Mouse (Mus musculus) stomach, embryonic 14.5 days (tissue): ENCODE data around the gene Gm16427. TPM values are rescaled to one million over a fixed set of nuclear protein-coding genes. Genes with fewer than 3 reads are reported as not detected.
"Not testable (repeated sequence)": the region's sequence is repeated elsewhere in the genome, so short reads cannot be mapped to it uniquely, and the experiment has no call there.

Source experiments
- ATAC-seq: fragments of 200-750 bp; cut with Nextera tagmentation; 2 replicates; pipeline ENCODE4 v1.8.0; 2017; ENCODE audit warnings: low read depth, moderate TSS enrichment; ENCODE audit not compliant: insufficient number of reproducible peaks, insufficient read depth, low FRiP score
- H3K27ac ChIP-seq: fragments of 300-500 bp; sonication (generic); 2 replicates; pipeline ENCODE4 v1.5.1; 2014; ENCODE audit warnings: mild to moderate bottlenecking, low read length, moderate library complexity, mixed read lengths
- H3K27me3 ChIP-seq: fragments of 300-500 bp; sonication (generic); 2 replicates; pipeline ENCODE4 v1.6.1; 2014; ENCODE audit warnings: low read length, control low read depth, mixed read lengths; ENCODE audit not compliant: control insufficient read depth, insufficient read depth
- H3K36me3 ChIP-seq: fragments of 300-500 bp; sonication (generic); 2 replicates; pipeline ENCODE4 v1.6.1; 2014; ENCODE audit warnings: mild to moderate bottlenecking, control low read depth, low read length, moderate library complexity, mixed read lengths; ENCODE audit not compliant: control insufficient read depth, insufficient read depth
- H3K4me1 ChIP-seq: fragments of 300-500 bp; sonication (generic); 2 replicates; pipeline ENCODE4 v1.6.1; 2014; ENCODE audit warnings: low read length, control low read depth, mixed read lengths; ENCODE audit not compliant: control insufficient read depth, insufficient read depth
- H3K4me2 ChIP-seq: fragments of 300-500 bp; sonication (generic); replicated peaks from 2 replicates; pipeline ENCODE4 v1.6.1; 2014; ENCODE audit warnings: low read depth, low read length, control low read depth
- H3K4me3 ChIP-seq: fragments of 300-500 bp; sonication (generic); 2 replicates; pipeline ENCODE4 v1.5.1; 2014; ENCODE audit warnings: low read depth, low read length, control low read depth
- H3K9ac ChIP-seq: fragments of 300-500 bp; sonication (generic); replicated peaks from 2 replicates; pipeline ENCODE4 v1.6.1; 2014; ENCODE audit warnings: low read depth, mild to moderate bottlenecking, control low read depth, low read length, moderate library complexity, mixed read lengths
- H3K9me3 ChIP-seq: fragments of 300-500 bp; sonication (generic); 2 replicates; pipeline ENCODE4 v1.6.1; 2016; ENCODE audit warnings: low read depth, low read length, control low read depth; ENCODE audit not compliant: control insufficient read depth
- WGBS: fragments of 180-500 bp; shearing (Covaris S2); extraction: QIAGEN DNeasy Blood & Tissue Kit; methylation state at CpG from one replicate; pipeline ENCODE4 v1.1.7; 2014; 5-methylcytosine and 5-hydroxymethylcytosine counted together
- polyA plus RNA-seq: library from polyadenylated mRNA; unstranded; fragments of >200 nt; fragmentation: Nextera tagmentation; extraction: Ambion mirVana; gene quantifications from 2 replicates; pipeline ENCODE4 v1.2.1, GENCODE M21; 2014

The Gm16427 gene
- not detected in 2 replicates for polyA plus RNA-seq

GRCm38 (mm10) chr5:93540100-93540499, at the start of gene Gm16427:
TSS of gene Gm16427 (minus strand) at chr5:93540200.
- H3K4me3 ChIP-seq, H3K9me3 ChIP-seq, ATAC-seq, H3K9ac ChIP-seq, H3K27me3 ChIP-seq, H3K36me3 ChIP-seq, H3K4me1 ChIP-seq, H3K4me2 ChIP-seq, H3K27ac ChIP-seq: not testable (repeated sequence)
- WGBS = 90% methylated on average over 1 of the region's 3 CpGs

Other genes starting within 250 kb of the Gm16427 start
- gene C87414, start 131.4 kb upstream of the Gm16427 start, polyA plus RNA-seq = not detected in 2 replicates